8 mouse cellular contexts compared by ENCODE assay signal in genomic region chr3:121105408-121105708, GRCm38 (mm10).
A peak's percentile ranks its signal among the peaks of the same experiment; 100 is the strongest.
DNase-seq lines count a peak whose midpoint lies in the region; ATAC-seq and TF ChIP-seq lines count a peak whose summit lies in the region.

No protein-coding gene starts in this region.

- no peak for TF ChIP-seq EP300 in CH12.LX (IDR thresholded peaks at IDR 0.05; ENCODE audit: low read length)
- no peak for TF ChIP-seq EP300 in liver, postnatal 0 days (IDR thresholded peaks at IDR 0.05; ENCODE audit: low read depth)

- in situ Hi-C loops in CH12.LX (cut with MboI; ENCODE audit: low pct_ligation_motif_present, low pct_unique_long_range_greater_than_20kb, low sequenced_read_pairs), result no loop called here

- H3K9me3 ChIP-seq in heart, embryonic 14.5 days (ENCODE audit: control insufficient read depth, low read length), result no peaks in the 10 kb centered on the region
- no peaks in the 10 kb centered on the region for H3K9me3 ChIP-seq in CH12.LX (replicated peaks; ENCODE audit: low read length)
- H3K9me3 ChIP-seq in forebrain, embryonic 16.5 days (ENCODE audit: control insufficient read depth, low read length), result no peaks in the 10 kb centered on the region
- no peaks in the 10 kb centered on the region for H3K9me3 ChIP-seq in liver, postnatal 0 days (ENCODE audit: low read length)

- TF ChIP-seq RAD21 in CH12.LX (IDR thresholded peaks at IDR 0.05; ENCODE audit: low read depth, low read length), result no peak

- H3K27me3 ChIP-seq in heart, embryonic 14.5 days (ENCODE audit: control insufficient read depth, insufficient read depth, low read length), result no peaks in the 10 kb centered on the region
- H3K27me3 ChIP-seq in CH12.LX (replicated peaks), result no peaks in the 10 kb centered on the region
- no peaks in the 10 kb centered on the region for H3K27me3 ChIP-seq in forebrain, embryonic 16.5 days (replicated peaks; ENCODE audit: control insufficient read depth, insufficient read depth, low read length)
- H3K27me3 ChIP-seq in liver, postnatal 0 days (ENCODE audit: insufficient read depth, low read length), result no peaks in the 10 kb centered on the region

- H3K27ac ChIP-seq in heart, embryonic 14.5 days (replicated peaks in 1 of 2; ENCODE audit: control insufficient read depth in 1 of 2, insufficient read depth in 1 of 2, low read depth in 2 of 2, low read length in 2 of 2), result no peak overlapping the region
- H3K27ac ChIP-seq in CH12.LX (ENCODE audit: insufficient read depth, low read depth), result no peak overlapping the region
- H3K27ac ChIP-seq in forebrain, embryonic 16.5 days (ENCODE audit: low read length), result no peak overlapping the region
- no peak overlapping the region for H3K27ac ChIP-seq in liver, postnatal 0 days (ENCODE audit: low read depth)

- no peak for ATAC-seq in heart, embryonic 14.5 days (ENCODE audit: insufficient number of reproducible peaks, insufficient read depth, low FRiP score, low read depth)
- ATAC-seq in forebrain, embryonic 16.5 days, result peak; percentile 8; the same call in 1 of the 2 replicates
- ATAC-seq in liver, postnatal 0 days, result no peak

- H3K4me2 ChIP-seq in heart, embryonic 14.5 days (ENCODE audit: low read length), result peak overlapping the region; percentile 52
- peak overlapping the region; percentile 63 for H3K4me2 ChIP-seq in CH12.LX (ENCODE audit: insufficient read depth, low read depth, poor library complexity, severe bottlenecking)
- no peak overlapping the region for H3K4me2 ChIP-seq in forebrain, embryonic 16.5 days (ENCODE audit: low read length)
- peak overlapping the region; percentile 56 for H3K4me2 ChIP-seq in liver, postnatal 0 days (ENCODE audit: low read depth, low read length)

- no peaks in the 10 kb centered on the region for H3K4me1 ChIP-seq in heart, embryonic 14.5 days (ENCODE audit: control insufficient read depth in 2 of 2, insufficient read depth in 2 of 2, low read length in 2 of 2)
- peaks cover 0 to 14% of the 10 kb centered on the region in 2 experiments; a peak in 2 of 4 replicates for H3K4me1 ChIP-seq in CH12.LX (ENCODE audit: control insufficient read depth in 1 of 2, insufficient read depth in 2 of 2)
- H3K4me1 ChIP-seq in forebrain, embryonic 16.5 days (replicated peaks; ENCODE audit: control insufficient read depth, insufficient read depth, low read length), result peaks cover 9% of the 10 kb centered on the region; the same call in 1 of the 2 replicates
- H3K4me1 ChIP-seq in liver, postnatal 0 days (ENCODE audit: insufficient read depth), result no peaks in the 10 kb centered on the region

- H3K36me3 ChIP-seq in heart, embryonic 14.5 days (ENCODE audit: control insufficient read depth, insufficient read depth, low read length), result no peaks in the 10 kb centered on the region
- no peaks in the 10 kb centered on the region for H3K36me3 ChIP-seq in CH12.LX (replicated peaks in 1 of 2; ENCODE audit: control insufficient read depth in 1 of 2, insufficient read depth in 1 of 2, low read length in 1 of 2)
- H3K36me3 ChIP-seq in forebrain, embryonic 16.5 days (ENCODE audit: control insufficient read depth, insufficient read depth), result no peaks in the 10 kb centered on the region
- H3K36me3 ChIP-seq in liver, postnatal 0 days (replicated peaks; ENCODE audit: insufficient read depth, low read length), result no peaks in the 10 kb centered on the region

- H3K9ac ChIP-seq in heart, embryonic 14.5 days (ENCODE audit: low read length), result no peak overlapping the region; the same call in 1 of the 2 replicates
- H3K9ac ChIP-seq in CH12.LX (ENCODE audit: insufficient read depth, low read depth), result no peak overlapping the region
- no peak overlapping the region for H3K9ac ChIP-seq in forebrain, embryonic 16.5 days (replicated peaks; ENCODE audit: low read depth, low read length)
- H3K9ac ChIP-seq in liver, postnatal 0 days (replicated peaks), result no peak overlapping the region

- whole genome bisulfite sequencing in heart, embryonic 14.5 days, result 70% methylated on average over 5 of the region's 5 CpGs
- WGBS in forebrain, embryonic 16.5 days, result 67% methylated on average over 5 of the region's 5 CpGs
- WGBS in liver, postnatal 0 days (ENCODE audit: insufficient replicate concordance), result 56% methylated on average over 5 of the region's 5 CpGs

- no peak for TF ChIP-seq POLR2A in CH12.LX (IDR thresholded peaks at IDR 0.05; ENCODE audit: low read depth, low read length)

- no peak for TF ChIP-seq CTCF in CH12.LX (conservative IDR thresholded peaks at IDR 0.05 in 1 of 2, IDR thresholded peaks at IDR 0.05 in 1 of 2; ENCODE audit: low read depth in 2 of 2, low read length in 2 of 2)
- no peak for TF ChIP-seq CTCF in liver, postnatal 0 days (IDR thresholded peaks at IDR 0.05; ENCODE audit: low read depth)

- H3K4me3 ChIP-seq in heart, embryonic 14.5 days (ENCODE audit: control insufficient read depth in 1 of 2, insufficient read depth in 1 of 2, low read depth in 1 of 2, low read length in 2 of 2), result peak overlapping the region in 1 of 2 experiments; percentile 20; a peak in 3 of 4 replicates
- H3K4me3 ChIP-seq in CH12.LX (replicated peaks in 1 of 3; ENCODE audit: low read depth in 2 of 3, low read length in 2 of 3, poor library complexity in 1 of 3), result peak overlapping the region in 1 of 3 experiments; percentile 44
- H3K4me3 ChIP-seq in forebrain, embryonic 16.5 days (replicated peaks; ENCODE audit: low read length), result no peak overlapping the region
- peak overlapping the region; percentile 28; the same call in 1 of the 2 replicates for H3K4me3 ChIP-seq in liver, postnatal 0 days (ENCODE audit: low read depth, low read length)

- no peak for DNase-seq in heart, adult 11 months
- no peak for DNase-seq in CH12.LX (ENCODE audit: extremely low read depth)
- DNase-seq in liver, postnatal 0 days, result no peak
- DNase-seq in urinary bladder, postnatal 4 days (ENCODE audit: low spot score in 2 of 2), result no peak
- DNase-seq in testis, postnatal 14 days (ENCODE audit: low spot score), result no peak
- DNase-seq in right cerebral cortex, postnatal 10 days (ENCODE audit: low spot score in 2 of 2), result no peak

- dilution Hi-C loops in CH12.LX (cut with MboI; ENCODE audit: extremely low pct_ligation_motif_present, extremely low pct_unique_long_range_greater_than_20kb, low sequenced_read_pairs), result no loop called here

- no peaks in the 10 kb centered on the region for H3K79me2 ChIP-seq in CH12.LX (replicated peaks; ENCODE audit: control insufficient read depth, extremely low read depth, insufficient read depth, poor library complexity, severe bottlenecking)

TF ChIP-seq in CH12.LX, 34 proteins besides CTCF, POLR2A, EP300 and RAD21:
- TF ChIP-seq BHLHE40 (IDR thresholded peaks at IDR 0.05; ENCODE audit: low read depth, low read length) (no peak), PAX5 (IDR thresholded peaks at IDR 0.05; ENCODE audit: low read length) (no peak), JUN (IDR thresholded peaks at IDR 0.05; ENCODE audit: insufficient read depth, low read depth, low read length) (no peak), USF2 (conservative IDR thresholded peaks at IDR 0.05; ENCODE audit: low read depth, low read length) (no peak)
